Mouse (Mus musculus): ENCODE data around the gene Foxm1. TPM values are rescaled to one million over a fixed set of nuclear protein-coding genes. Genes with fewer than 3 reads are reported as not detected.
"Not testable (repeated sequence)": the region's sequence is repeated elsewhere in the genome, so short reads cannot be mapped to it uniquely, and the experiment has no call there.

Foxm1 gene
- polyA plus RNA-seq, 1 experiment from 2014 or later, result 32.8 TPM

DNA sequence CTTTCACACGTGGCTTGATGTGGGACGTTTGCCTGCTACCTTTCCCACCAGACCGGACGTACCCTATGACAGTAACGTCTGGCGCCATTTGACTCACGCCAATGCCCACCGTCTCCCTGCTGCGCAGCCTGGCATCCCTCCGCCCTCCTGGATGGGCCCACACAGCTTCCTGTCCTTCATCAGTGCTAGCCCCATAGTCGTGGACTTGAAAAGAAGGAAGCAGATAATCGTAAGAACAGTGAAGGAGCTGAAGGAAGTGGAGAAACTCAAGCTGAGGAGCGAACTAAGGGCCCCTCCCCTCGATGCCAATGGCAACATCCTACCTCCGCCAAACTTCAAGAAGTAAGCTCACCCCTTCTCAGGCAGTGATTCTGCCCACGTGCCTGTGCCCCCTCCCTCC, 16.9 kb downstream of the Foxm1 start:
- H3K27me3 ChIP-seq, result no peaks in the 10 kb centered on the region
- no peak overlapping the region for H3K4me3 ChIP-seq
- 87% methylated on average over 16 of the region's 16 CpGs for WGBS
- H3K27ac ChIP-seq, result no peak overlapping the region
- ATAC-seq (ENCODE audit: low FRiP score, low read depth), result no peak
- no peak overlapping the region for H3K4me2 ChIP-seq (replicated peaks)
- H3K9me3 ChIP-seq, result no peaks in the 10 kb centered on the region
- H3K4me1 ChIP-seq, result no peaks in the 10 kb centered on the region
- H3K36me3 ChIP-seq, result peaks cover 17% of the 10 kb centered on the region
- no peak overlapping the region for H3K9ac ChIP-seq

- WGBS, result 67% methylated on average over 1 of the region's 1 CpGs
- not testable (repeated sequence) for H3K4me2 ChIP-seq (replicated peaks); H3K9me3 ChIP-seq; H3K4me3 ChIP-seq; H3K4me1 ChIP-seq; ATAC-seq (ENCODE audit: low FRiP score, low read depth); H3K9ac ChIP-seq; H3K27ac ChIP-seq; H3K27me3 ChIP-seq
- H3K36me3 ChIP-seq, result peaks cover 11% of the 10 kb centered on the region
Observed at GRCm38 (mm10) chr6:128380594-128381167, 17.9 kb downstream of the Foxm1 start.

GRCm38 (mm10) chr6:128381254-128381653, 18.5 kb downstream of the Foxm1 start:
- Histone ChIP-seq H3K9me3 (no peaks in the 10 kb centered on the region), H3K4me3 (no peak overlapping the region), H3K4me2 (replicated peaks) (no peak overlapping the region), H3K9ac (no peak overlapping the region), H3K36me3 (peaks cover 10% of the 10 kb centered on the region), H3K4me1 (no peaks in the 10 kb centered on the region), H3K27ac (no peak overlapping the region), H3K27me3 (no peaks in the 10 kb centered on the region)
- ATAC-seq (ENCODE audit: low FRiP score, low read depth), result no peak
- 64% methylated on average over 3 of the region's 3 CpGs for WGBS

DNA sequence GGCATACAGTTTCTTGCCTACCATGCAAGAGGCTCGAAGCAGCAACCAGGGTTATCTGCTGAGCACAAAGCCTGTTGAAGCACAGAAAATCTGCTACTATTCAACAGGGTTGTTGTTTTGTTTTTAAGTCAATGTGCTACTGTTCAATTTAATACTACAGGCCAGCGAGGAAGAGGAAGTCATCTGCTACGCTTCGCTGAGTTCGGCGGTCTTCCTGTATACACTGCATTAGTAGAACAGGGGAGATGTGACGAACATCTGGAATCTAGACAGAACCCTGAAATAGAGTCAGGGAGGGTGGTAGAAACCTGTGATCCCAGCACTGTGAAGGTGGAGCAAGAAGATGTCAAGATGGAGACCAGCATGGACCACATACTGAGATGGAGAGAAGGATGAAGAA, 21.0 kb downstream of the Foxm1 start:
- 84% methylated on average over 7 of the region's 7 CpGs for WGBS
- H3K27me3 ChIP-seq, result no peaks in the 10 kb centered on the region
- H3K36me3 ChIP-seq, result no peaks in the 10 kb centered on the region
- no peak overlapping the region for H3K4me3 ChIP-seq
- H3K27ac ChIP-seq, result no peak overlapping the region
- H3K4me2 ChIP-seq (replicated peaks), result no peak overlapping the region
- no peaks in the 10 kb centered on the region for H3K9me3 ChIP-seq
- no peak overlapping the region; the same call in 1 of the 2 replicates for H3K9ac ChIP-seq
- no peak for ATAC-seq (ENCODE audit: low FRiP score, low read depth)
- H3K4me1 ChIP-seq, result no peaks in the 10 kb centered on the region

DNA sequence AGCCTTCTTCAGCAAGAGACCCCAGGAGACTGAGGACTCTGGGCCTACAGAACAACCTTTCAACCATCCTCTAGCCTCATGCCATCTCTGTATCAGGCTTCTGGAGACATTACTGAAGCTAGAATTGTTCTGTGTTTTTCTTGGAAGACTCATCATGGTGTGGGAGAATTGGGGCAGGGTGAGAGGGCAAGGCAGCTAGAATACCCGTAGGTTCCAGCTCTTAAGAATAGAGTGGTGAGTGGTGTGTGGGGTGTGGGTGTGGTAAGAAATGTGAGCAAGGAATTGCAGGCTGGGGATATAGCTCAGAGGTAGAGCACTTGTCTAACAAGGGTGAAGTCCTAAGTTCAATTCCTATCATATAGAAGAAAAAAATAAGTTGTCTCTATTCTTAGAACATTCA, 22.3 kb downstream of the Foxm1 start:
- no peaks in the 10 kb centered on the region for H3K36me3 ChIP-seq
- H3K9me3 ChIP-seq, result no peaks in the 10 kb centered on the region
- no peaks in the 10 kb centered on the region for H3K4me1 ChIP-seq
- H3K9ac ChIP-seq, result no peak overlapping the region
- H3K27me3 ChIP-seq, result no peaks in the 10 kb centered on the region
- 70% methylated on average over 1 of the region's 1 CpGs for WGBS
- ATAC-seq (ENCODE audit: low FRiP score, low read depth), result no peak
- H3K4me3 ChIP-seq, result no peak overlapping the region
- no peak overlapping the region for H3K27ac ChIP-seq
- no peak overlapping the region for H3K4me2 ChIP-seq (replicated peaks)

DNA sequence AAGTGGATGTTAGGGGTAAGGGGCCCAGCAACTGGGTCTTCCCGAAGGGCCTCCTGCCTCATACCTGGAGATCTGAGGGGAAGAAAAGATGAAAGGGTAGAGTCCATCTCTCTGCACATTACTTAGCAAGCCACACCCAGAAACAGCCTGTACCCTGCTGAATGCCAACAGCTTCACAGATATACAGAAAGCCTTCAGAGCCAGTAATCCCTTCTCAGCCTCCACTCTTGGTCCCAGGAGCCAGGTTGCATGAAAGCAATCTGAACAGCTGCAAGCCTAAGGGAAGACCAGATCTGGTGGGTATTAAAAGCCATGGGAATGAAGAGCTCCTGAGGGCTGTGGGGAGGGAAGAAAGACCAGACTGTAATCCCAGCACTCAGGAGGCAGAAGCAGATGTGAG, 26.4 kb downstream of the Foxm1 start:
- H3K36me3 ChIP-seq, result no peaks in the 10 kb centered on the region
- ATAC-seq (ENCODE audit: low FRiP score, low read depth), result 0 out of 2 replicates have a peak, but pooled peaks have one; percentile 21
- no peaks in the 10 kb centered on the region for H3K4me1 ChIP-seq
- WGBS, result 88% methylated on average over 1 of the region's 1 CpGs
- H3K9ac ChIP-seq, result no peak overlapping the region
- H3K27me3 ChIP-seq, result no peaks in the 10 kb centered on the region
- H3K4me2 ChIP-seq (replicated peaks), result no peak overlapping the region
- H3K4me3 ChIP-seq, result no peak overlapping the region
- no peak overlapping the region for H3K27ac ChIP-seq
- H3K9me3 ChIP-seq, result no peaks in the 10 kb centered on the region

- H3K27ac ChIP-seq, result no peak overlapping the region
- no peaks in the 10 kb centered on the region for H3K36me3 ChIP-seq
- no peak for ATAC-seq (ENCODE audit: low FRiP score, low read depth)
- H3K4me3 ChIP-seq, result no peak overlapping the region
- no peaks in the 10 kb centered on the region for H3K27me3 ChIP-seq
- H3K9me3 ChIP-seq, result no peaks in the 10 kb centered on the region
- WGBS, result 25% methylated on average over 1 of the region's 1 CpGs
- no peak overlapping the region for H3K4me2 ChIP-seq (replicated peaks)
- H3K9ac ChIP-seq, result no peak overlapping the region
- no peaks in the 10 kb centered on the region for H3K4me1 ChIP-seq
Observed at GRCm38 (mm10) chr6:128390683-128391082, 27.9 kb downstream of the Foxm1 start.

DNA sequence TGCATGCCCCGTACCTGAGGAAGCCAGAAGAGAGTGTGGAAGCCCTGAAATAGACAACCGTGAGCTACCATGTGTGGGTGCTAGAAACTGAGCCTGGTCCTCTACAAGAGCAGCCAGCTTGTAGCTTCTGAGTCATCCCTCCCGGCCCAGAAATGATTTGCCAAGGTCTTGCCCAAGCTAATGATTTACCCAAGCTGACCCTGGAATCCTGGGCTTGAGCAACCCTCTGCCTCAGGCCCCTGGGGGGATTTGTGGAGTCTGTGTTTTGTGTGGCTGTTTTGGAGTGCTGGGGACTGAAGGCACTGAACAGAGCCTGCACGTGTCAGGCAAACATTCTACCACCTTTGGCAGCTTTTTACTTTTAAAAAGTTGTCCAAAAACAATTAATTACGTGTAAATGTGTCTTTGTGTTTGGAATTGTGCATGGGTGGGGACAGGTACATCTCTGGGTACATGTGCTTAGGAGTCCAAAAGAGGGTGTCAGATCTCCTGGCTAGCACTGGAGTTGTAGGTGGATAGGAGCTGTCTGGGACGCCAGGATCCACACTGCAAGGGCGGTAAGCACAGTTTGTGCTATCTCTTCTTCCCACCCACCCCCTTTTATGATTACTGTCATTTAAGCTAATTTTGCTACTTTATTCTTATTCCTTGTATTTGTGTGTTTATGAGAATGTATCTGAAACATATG, 35.0 kb downstream of the Foxm1 start:
- Histone ChIP-seq H3K27me3 (no peaks in the 10 kb centered on the region), H3K9ac (no peak overlapping the region), H3K4me3 (no peak overlapping the region), H3K27ac (no peak overlapping the region), H3K4me2 (replicated peaks) (no peak overlapping the region), H3K4me1 (peaks cover 15% of the 10 kb centered on the region), H3K9me3 (no peaks in the 10 kb centered on the region), H3K36me3 (no peaks in the 10 kb centered on the region)
- no peak for ATAC-seq (ENCODE audit: low FRiP score, low read depth)
- WGBS, result 80% methylated on average over 7 of the region's 7 CpGs

DNA sequence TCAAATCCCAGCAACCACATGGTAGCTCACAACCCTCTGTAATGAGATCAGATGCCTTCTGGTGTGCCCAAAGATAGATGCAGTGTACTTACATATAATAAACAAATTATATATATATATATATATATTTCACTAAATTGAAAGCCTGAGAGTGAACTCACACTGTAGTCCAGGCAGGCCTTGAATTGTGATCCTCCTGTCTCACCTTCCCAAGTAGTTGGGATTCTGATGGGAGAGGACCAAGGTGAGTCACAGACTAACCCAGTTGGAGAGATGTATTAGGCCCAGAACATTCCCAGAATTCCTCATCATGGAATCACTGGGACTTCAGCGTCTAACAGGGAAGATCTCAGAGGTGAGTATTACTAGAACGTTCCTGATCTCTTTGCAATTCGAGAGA, 36.2 kb downstream of the Foxm1 start, which contains the start of gene Nrip2:
Gene Nrip2, plus strand, starts transcription at position 301 of the 400 bp plus-strand sequence.
- no peak for ATAC-seq (ENCODE audit: low FRiP score, low read depth)
- H3K4me3 ChIP-seq, result peak within 1 kb of the TSS; percentile 32
- no peaks in the 10 kb centered on the region for H3K36me3 ChIP-seq
- H3K27ac ChIP-seq, result peak within 1 kb of the TSS; percentile 44; the same call in 1 of the 2 replicates
- H3K9ac ChIP-seq, result peak within 1 kb of the TSS; percentile 55
- no peaks in the 10 kb centered on the region for H3K27me3 ChIP-seq
- WGBS, result 79% methylated on average over 3 of the region's 3 CpGs
- peak within 1 kb of the TSS; percentile 58 for H3K4me2 ChIP-seq (replicated peaks)
- H3K9me3 ChIP-seq, result no peaks in the 10 kb centered on the region
- peaks cover 15% of the 10 kb centered on the region for H3K4me1 ChIP-seq

DNA sequence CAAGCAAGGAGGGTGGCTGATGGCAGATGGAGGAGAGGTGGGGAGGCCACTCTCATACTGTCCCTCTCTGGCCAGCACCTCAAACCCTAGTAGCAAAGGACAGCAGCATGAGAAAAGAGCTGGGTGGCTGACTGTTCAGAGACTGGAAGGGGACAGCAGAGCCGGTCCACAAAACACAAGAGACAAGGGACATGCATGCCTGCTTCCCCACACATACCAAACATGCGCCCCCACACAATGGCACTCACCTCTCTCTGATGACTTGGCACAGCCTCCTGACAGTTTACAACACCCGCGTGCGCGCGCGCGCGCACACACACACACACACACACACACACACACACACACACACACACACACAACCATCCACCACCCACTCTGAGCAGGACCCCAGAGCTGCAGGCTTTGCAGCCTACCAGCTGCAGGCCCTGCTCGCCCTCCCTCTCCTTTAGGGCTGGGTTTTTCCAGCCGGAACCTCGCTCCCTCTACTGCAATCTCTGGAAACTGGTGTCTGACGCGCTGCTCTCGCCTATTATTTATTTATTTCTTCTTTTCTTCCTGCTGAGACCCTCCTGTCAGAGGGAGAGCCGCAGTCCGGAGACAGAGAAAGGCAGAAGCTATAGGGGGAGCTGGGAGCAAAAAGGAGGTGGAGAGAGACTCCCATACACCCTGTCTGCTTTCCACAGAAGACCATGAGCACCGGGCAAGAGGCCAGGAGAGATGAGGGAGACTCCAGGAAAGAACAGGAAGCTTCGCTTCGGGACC, 36.8 kb downstream of the Foxm1 start:
- no peaks in the 10 kb centered on the region for H3K27me3 ChIP-seq
- ATAC-seq (ENCODE audit: low FRiP score, low read depth), result peak; percentile 86
- peak overlapping the region; percentile 55 for H3K9ac ChIP-seq
- H3K27ac ChIP-seq, result peak overlapping the region; percentile 44; the same call in 1 of the 2 replicates
- no peaks in the 10 kb centered on the region for H3K36me3 ChIP-seq
- H3K4me3 ChIP-seq, result peak overlapping the region; percentile 32
- peak overlapping the region; percentile 58 for H3K4me2 ChIP-seq (replicated peaks)
- WGBS, result 26% methylated on average over 13 of the region's 21 CpGs
- H3K9me3 ChIP-seq, result no peaks in the 10 kb centered on the region
- H3K4me1 ChIP-seq, result peaks cover 17% of the 10 kb centered on the region

DNA sequence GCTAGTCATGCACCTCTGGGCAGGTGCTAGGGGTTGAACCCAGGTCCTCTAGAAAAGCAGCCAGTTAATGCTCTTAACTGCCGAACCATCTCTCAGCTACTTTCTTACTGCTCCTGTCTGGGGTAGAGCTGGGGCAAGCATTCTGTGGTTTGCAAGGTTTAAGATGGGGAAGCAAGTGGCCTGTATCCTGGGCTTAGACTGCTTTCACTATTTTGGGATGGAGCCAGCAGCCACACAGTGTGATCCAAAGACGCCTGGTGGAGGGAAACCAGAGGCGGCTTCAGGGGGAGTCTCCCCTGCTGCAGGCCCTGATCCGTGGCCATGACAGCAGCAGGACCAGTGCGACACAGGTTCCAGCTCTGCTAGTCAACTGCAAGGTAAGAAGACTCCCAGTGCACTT, 41.9 kb downstream of the Foxm1 start:
- Histone ChIP-seq H3K4me2 (replicated peaks) (no peak overlapping the region), H3K27me3 (no peaks in the 10 kb centered on the region), H3K9ac (peak overlapping the region; percentile 39; the same call in 1 of the 2 replicates), H3K4me3 (no peak overlapping the region), H3K27ac (0 out of 2 replicates have a peak overlapping the region, but pooled peaks have one; percentile 52), H3K9me3 (no peaks in the 10 kb centered on the region), H3K36me3 (peaks cover 39% of the 10 kb centered on the region), H3K4me1 (peaks cover 13% of the 10 kb centered on the region)
- ATAC-seq (ENCODE audit: low FRiP score, low read depth), result 0 out of 2 replicates have a peak, but pooled peaks have one; percentile 10
- WGBS, result 53% methylated on average over 5 of the region's 5 CpGs

DNA sequence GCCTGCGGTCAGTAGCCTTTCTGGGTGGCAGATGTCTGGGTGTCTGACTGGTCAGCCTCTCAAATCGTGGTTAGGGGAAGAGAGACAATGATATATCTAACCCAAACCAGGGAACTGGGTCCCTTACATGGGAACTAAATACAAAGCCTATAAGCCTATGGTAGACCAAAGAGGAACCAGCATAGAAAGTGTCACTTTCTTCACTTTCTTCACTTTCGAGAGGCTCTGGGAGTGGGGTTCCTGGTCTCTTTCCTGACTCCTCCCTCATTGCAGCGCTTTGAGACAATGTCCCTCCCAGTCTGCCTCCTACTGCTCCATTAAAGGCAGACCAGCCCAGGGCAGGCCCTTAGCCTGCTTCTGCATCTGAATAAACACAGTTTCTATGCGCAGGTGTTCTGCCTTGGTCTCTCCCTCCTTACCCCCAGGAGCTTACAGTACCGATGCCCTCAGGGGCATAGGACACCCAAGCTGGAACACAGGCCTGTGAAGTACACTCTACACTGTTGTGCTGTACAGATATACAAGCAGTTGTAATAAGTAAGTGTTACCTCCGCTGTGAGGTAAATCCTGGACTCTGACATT, 45.9 kb downstream of the Foxm1 start:
- Histone ChIP-seq H3K4me1 (0 out of 2 replicates have a peak, but pooled peaks cover 3% of the 10 kb centered on the region), H3K4me2 (replicated peaks) (no peak overlapping the region), H3K27ac (no peak overlapping the region), H3K9ac (no peak overlapping the region), H3K9me3 (no peaks in the 10 kb centered on the region), H3K27me3 (no peaks in the 10 kb centered on the region), H3K36me3 (peaks cover 76% of the 10 kb centered on the region), H3K4me3 (no peak overlapping the region)
- ATAC-seq (ENCODE audit: low FRiP score, low read depth), result no peak
- 88% methylated on average over 7 of the region's 7 CpGs for WGBS

All from limb, embryonic 13.5 days (tissue).